Mouse (Mus musculus) midbrain, embryonic 15.5 days (tissue): ENCODE measurements around the gene Lrrc71. TPM values are rescaled to one million over a fixed set of nuclear protein-coding genes. Genes with fewer than 3 reads are reported as not detected.

Experiments
- ATAC-seq: fragments of 200-750 bp; cut with Nextera tagmentation; replicated peaks from 2 replicates; pipeline ENCODE4 v1.8.0; 2017; ENCODE audit warnings: moderate TSS enrichment
- H3K27ac ChIP-seq: fragments of 300-500 bp; sonication (generic); 2 replicates; pipeline ENCODE4 v1.5.1; 2015; ENCODE audit warnings: mild to moderate bottlenecking, inconsistent platforms
- H3K27me3 ChIP-seq: fragments of 300-500 bp; sonication (generic); replicated peaks from 2 replicates; pipeline ENCODE4 v1.6.1; 2015; ENCODE audit warnings: inconsistent platforms
- H3K36me3 ChIP-seq: fragments of 300-500 bp; sonication (generic); replicated peaks from 2 replicates; pipeline ENCODE4 v1.6.1; 2015; ENCODE audit warnings: inconsistent platforms
- H3K4me1 ChIP-seq: fragments of 300-500 bp; sonication (generic); 2 replicates; pipeline ENCODE4 v1.6.1; 2015; ENCODE audit warnings: inconsistent platforms
- H3K4me2 ChIP-seq: fragments of 300-500 bp; sonication (generic); 2 replicates; pipeline ENCODE4 v1.6.1; 2015; ENCODE audit warnings: inconsistent platforms, mild to moderate bottlenecking, moderate library complexity
- H3K4me3 ChIP-seq: fragments of 300-500 bp; sonication (generic); 2 replicates; pipeline ENCODE4 v1.5.1; 2015; ENCODE audit warnings: mild to moderate bottlenecking, inconsistent platforms
- H3K9ac ChIP-seq: fragments of 300-500 bp; sonication (generic); 2 replicates; pipeline ENCODE4 v1.6.1; 2015; ENCODE audit warnings: mild to moderate bottlenecking, inconsistent platforms
- H3K9me3 ChIP-seq: fragments of 300-500 bp; sonication (generic); 2 replicates; pipeline ENCODE4 v1.6.1; 2016; ENCODE audit warnings: inconsistent platforms
- WGBS: fragments of 180-500 bp; shearing (Covaris S2); methylation state at CpG from one replicate; pipeline ENCODE4 v1.1.7; 2015; ENCODE audit warnings: mixed read lengths; 5-methylcytosine and 5-hydroxymethylcytosine counted together
- polyA plus RNA-seq: library from polyadenylated mRNA; unstranded; fragments of >200 nt; fragmentation: Nextera tagmentation; extraction: Ambion mirVana; gene quantifications from 2 replicates; pipeline ENCODE4 v1.2.1, GENCODE M21; 2015

Gene Lrrc71
- polyA plus RNA-seq, 1 experiment from 2014 or later: 0.89 TPM

DNA sequence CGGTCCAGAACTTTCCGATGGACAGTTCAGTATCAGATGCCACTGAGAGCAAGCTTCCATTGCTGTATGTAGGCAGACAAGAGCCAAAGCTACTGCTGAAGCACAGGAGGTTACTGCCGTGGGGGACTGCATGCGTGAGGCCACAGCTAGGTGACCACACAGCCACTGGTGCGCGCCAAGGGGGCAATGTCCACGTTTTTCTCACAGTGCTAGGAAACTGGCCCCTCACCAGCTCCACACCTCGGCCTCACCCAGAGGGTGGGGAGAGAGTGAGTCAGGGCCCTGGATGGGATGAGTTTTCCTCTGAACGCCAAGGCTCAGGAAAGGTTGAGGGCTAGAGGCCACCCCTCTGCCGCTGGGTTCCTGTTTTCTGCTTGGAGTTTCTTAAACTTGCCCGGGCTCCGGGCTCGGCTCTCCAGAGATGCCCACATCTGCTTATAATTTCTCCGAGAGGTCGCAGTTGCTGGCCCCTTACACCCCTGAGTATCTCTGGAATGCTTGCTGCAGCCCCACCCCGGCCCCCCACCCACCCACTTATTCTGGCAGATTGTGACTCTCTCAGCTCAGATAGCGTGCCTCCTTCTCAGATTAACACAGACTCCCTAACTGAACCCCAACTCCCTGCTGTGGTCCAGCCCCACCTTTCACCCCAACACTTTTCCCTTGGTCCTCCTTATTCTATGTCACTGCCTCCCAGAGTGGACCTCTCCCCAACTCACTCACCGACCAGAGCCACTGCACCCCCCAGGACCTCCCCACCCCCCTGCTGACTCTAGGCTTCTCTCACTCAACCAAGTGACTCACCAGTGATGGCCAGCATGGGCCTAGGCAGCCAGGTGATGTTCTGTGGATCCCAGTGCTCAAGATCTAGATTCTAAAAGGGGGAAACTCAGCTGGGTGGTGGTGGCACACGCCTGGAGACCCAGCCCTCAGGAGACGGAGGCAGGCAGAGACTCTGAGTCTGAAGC is 13.3 kb upstream of the Lrrc71 start:
- Histone ChIP-seq H3K4me2 (no peak overlapping the region), H3K36me3 (no peaks in the 10 kb centered on the region), H3K27ac (no peak overlapping the region), H3K9ac (no peak overlapping the region), H3K27me3 (peaks cover 15% of the 10 kb centered on the region), H3K4me3 (no peak overlapping the region), H3K9me3 (no peaks in the 10 kb centered on the region), H3K4me1 (no peaks in the 10 kb centered on the region)
- 77% methylated on average over 20 of the region's 20 CpGs for WGBS
- no peak for ATAC-seq

DNA sequence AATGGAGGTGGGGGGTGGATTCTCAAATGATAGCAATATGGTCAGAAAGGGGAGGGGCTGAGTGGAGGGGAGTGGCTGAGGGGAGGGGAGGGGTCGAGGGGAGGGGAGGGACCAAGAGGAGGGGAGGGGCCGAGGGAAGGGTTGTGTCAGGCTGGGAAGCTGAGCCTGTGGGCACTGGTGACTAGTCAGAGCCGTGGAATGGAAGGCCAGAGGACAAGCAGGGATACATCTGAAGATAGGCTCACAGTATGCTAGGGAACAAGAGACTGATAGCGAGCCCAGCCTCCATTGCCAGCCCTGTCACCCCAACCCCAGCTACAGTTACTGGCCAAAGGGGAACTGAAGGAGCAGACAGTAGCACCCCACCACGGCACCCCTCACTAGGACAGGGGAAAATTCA is 10.2 kb upstream of the Lrrc71 start:
- no peak overlapping the region for H3K27ac ChIP-seq
- H3K4me1 ChIP-seq: peaks cover 3% of the 10 kb centered on the region; the same call in 1 of the 2 replicates
- H3K4me2 ChIP-seq: no peak overlapping the region
- WGBS: 40% methylated on average over 5 of the region's 5 CpGs
- no peak for ATAC-seq
- H3K36me3 ChIP-seq: no peaks in the 10 kb centered on the region
- no peaks in the 10 kb centered on the region for H3K9me3 ChIP-seq
- H3K9ac ChIP-seq: no peak overlapping the region
- peaks cover 7% of the 10 kb centered on the region for H3K27me3 ChIP-seq
- no peak overlapping the region for H3K4me3 ChIP-seq

- Histone ChIP-seq H3K36me3 (no peaks in the 10 kb centered on the region), H3K4me2 (peak overlapping the region; percentile 54), H3K27ac (no peak overlapping the region), H3K4me1 (peaks cover 3% of the 10 kb centered on the region; the same call in 1 of the 2 replicates), H3K9me3 (no peaks in the 10 kb centered on the region), H3K9ac (0 out of 2 replicates have a peak overlapping the region, but pooled peaks have one; percentile 17), H3K4me3 (peak overlapping the region; percentile 29; the same call in 1 of the 2 replicates), H3K27me3 (peaks cover 7% of the 10 kb centered on the region)
- WGBS: 46% methylated on average over 20 of the region's 20 CpGs
- peak; percentile 55 for ATAC-seq
Measured at GRCm38 (mm10) chr3:87756488-87756887, 8.1 kb upstream of the Lrrc71 start.

GRCm38 (mm10) chr3:87755964-87756363 is 7.5 kb upstream of the Lrrc71 start:
- peak; percentile 91 for ATAC-seq
- Histone ChIP-seq H3K4me2 (peak overlapping the region; percentile 54), H3K4me1 (peaks cover 3% of the 10 kb centered on the region; the same call in 1 of the 2 replicates), H3K4me3 (peak overlapping the region; percentile 29), H3K9ac (peak overlapping the region; percentile 17; the same call in 1 of the 2 replicates), H3K27me3 (peaks cover 7% of the 10 kb centered on the region), H3K9me3 (no peaks in the 10 kb centered on the region), H3K27ac (no peak overlapping the region), H3K36me3 (no peaks in the 10 kb centered on the region)
- WGBS: 4% methylated on average over 24 of the region's 24 CpGs

DNA sequence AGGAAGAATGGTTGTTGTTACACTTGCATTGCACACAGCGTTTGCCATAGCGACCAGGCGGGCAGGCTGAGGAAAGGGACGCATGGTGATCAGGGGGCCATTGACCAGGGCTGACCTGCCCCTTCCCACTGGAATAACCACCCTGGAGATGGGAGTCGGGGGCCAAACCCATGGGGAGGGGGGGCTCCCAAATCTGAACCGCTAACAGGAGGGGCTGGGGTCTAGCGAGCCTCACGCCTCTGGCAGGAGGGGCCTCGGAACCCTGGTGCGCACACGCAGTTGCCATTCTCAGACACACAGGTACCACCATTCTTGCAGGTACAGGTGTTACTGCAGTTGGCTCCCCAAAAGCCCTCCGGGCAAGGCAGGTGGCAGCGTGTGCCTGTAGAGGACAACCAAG is 5.4 kb upstream of the Lrrc71 start:
- Histone ChIP-seq H3K9ac (no peak overlapping the region), H3K9me3 (no peaks in the 10 kb centered on the region), H3K4me3 (no peak overlapping the region), H3K36me3 (no peaks in the 10 kb centered on the region), H3K27me3 (peaks cover 7% of the 10 kb centered on the region), H3K4me2 (no peak overlapping the region), H3K4me1 (peaks cover 3% of the 10 kb centered on the region; the same call in 1 of the 2 replicates), H3K27ac (no peak overlapping the region)
- 82% methylated on average over 13 of the region's 13 CpGs for WGBS
- no peak for ATAC-seq

- no peak overlapping the region for H3K27ac ChIP-seq
- H3K4me3 ChIP-seq: no peak overlapping the region
- H3K4me2 ChIP-seq: no peak overlapping the region
- no peaks in the 10 kb centered on the region for H3K9me3 ChIP-seq
- no peak overlapping the region for H3K9ac ChIP-seq
- H3K36me3 ChIP-seq: no peaks in the 10 kb centered on the region
- 85% methylated on average over 3 of the region's 3 CpGs for WGBS
- peaks cover 6% of the 10 kb centered on the region; the same call in 1 of the 2 replicates for H3K4me1 ChIP-seq
- ATAC-seq: no peak
- H3K27me3 ChIP-seq: peaks cover 4% of the 10 kb centered on the region
Measured at GRCm38 (mm10) chr3:87752567-87752966, 4.1 kb upstream of the Lrrc71 start.

DNA sequence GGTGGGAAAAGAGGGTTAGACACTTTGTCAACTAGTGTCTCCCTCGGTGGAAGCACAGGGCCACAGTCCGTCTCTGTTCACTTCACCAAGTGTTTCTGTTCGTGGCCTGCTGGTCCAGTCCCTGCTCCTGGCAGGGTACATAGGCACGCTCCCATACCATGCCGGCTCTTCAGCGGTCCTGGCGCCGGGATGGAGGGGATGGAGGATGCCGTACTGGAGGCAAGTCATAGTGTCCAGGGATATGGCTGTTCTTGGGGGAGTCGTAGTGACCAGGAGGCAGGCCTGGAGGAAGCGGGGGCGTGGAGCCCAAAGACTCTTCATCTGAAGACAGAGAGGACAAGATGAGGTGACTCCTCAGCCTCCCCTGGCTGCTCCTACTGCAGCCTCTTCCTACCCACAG is 1.6 kb upstream of the Lrrc71 start:
- Histone ChIP-seq H3K4me1 (peaks cover 8% of the 10 kb centered on the region), H3K9ac (no peak overlapping the region), H3K4me3 (no peak overlapping the region), H3K27me3 (no peaks in the 10 kb centered on the region), H3K9me3 (no peaks in the 10 kb centered on the region), H3K36me3 (no peaks in the 10 kb centered on the region), H3K27ac (no peak overlapping the region), H3K4me2 (no peak overlapping the region)
- 87% methylated on average over 12 of the region's 12 CpGs for WGBS
- no peak for ATAC-seq

DNA sequence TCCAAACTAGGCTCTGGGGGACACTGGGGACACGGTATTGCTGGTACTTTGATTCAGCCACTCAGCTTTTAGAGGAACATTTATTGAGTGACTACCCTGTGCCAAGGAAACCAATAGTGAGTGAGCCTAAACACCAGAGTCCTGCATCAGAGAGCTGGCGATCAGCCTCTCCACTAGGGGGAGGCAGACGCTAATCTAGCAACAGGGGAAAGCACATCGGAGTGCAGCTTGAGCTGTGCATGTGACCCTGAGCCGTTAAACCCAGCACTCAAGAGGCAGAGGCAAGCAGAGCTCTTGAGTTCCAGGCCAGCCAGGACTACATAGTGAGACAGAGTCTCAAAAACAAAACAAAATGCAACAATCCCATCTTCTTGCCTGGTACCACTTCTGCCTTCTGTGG is 611 bp upstream of the Lrrc71 start:
- H3K9me3 ChIP-seq: no peaks in the 10 kb centered on the region
- H3K4me2 ChIP-seq: no peak overlapping the region
- H3K9ac ChIP-seq: no peak overlapping the region
- H3K27me3 ChIP-seq: no peaks in the 10 kb centered on the region
- peaks cover 9% of the 10 kb centered on the region for H3K4me1 ChIP-seq
- no peak overlapping the region for H3K27ac ChIP-seq
- 13% methylated on average over 5 of the region's 5 CpGs for WGBS
- no peaks in the 10 kb centered on the region for H3K36me3 ChIP-seq
- H3K4me3 ChIP-seq: no peak overlapping the region
- ATAC-seq: no peak

- Histone ChIP-seq H3K27ac (no peak overlapping the region), H3K36me3 (no peaks in the 10 kb centered on the region), H3K4me3 (no peak overlapping the region), H3K9ac (no peak overlapping the region), H3K4me2 (peak overlapping the region; percentile 32), H3K4me1 (peaks cover 9% of the 10 kb centered on the region), H3K27me3 (no peaks in the 10 kb centered on the region), H3K9me3 (no peaks in the 10 kb centered on the region)
- ATAC-seq: peak; percentile 48; the same call in 1 of the 2 replicates
- 29% methylated on average over 18 of the region's 18 CpGs for WGBS
Measured at GRCm38 (mm10) chr3:87745036-87745659, 3.3 kb downstream of the Lrrc71 start.

DNA sequence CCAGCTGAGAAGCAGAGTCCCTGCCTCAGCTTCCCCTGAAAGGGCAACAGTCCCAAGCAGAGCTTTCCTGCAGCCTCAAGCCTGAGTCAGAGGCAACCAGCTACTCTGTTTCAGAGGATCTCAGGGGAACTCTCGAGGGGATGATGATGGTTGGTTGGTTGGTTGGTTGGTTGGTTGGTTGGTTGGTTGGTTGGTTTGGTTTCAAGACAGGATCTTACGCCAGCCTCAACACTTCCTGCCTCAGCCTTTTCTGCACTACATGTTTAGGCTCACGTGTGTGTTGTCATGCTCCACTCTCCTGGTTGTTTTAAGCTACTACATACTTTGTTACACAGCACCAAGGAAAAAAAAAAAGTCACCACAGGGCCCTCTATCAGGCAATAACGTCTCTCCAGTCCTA is 4.5 kb downstream of the Lrrc71 start:
- Histone ChIP-seq H3K4me3 (no peak overlapping the region), H3K4me2 (no peak overlapping the region), H3K36me3 (no peaks in the 10 kb centered on the region), H3K27me3 (no peaks in the 10 kb centered on the region), H3K9me3 (no peaks in the 10 kb centered on the region), H3K27ac (no peak overlapping the region), H3K4me1 (peaks cover 9% of the 10 kb centered on the region), H3K9ac (no peak overlapping the region)
- no peak for ATAC-seq
- 84% methylated on average over 4 of the region's 4 CpGs for WGBS

DNA sequence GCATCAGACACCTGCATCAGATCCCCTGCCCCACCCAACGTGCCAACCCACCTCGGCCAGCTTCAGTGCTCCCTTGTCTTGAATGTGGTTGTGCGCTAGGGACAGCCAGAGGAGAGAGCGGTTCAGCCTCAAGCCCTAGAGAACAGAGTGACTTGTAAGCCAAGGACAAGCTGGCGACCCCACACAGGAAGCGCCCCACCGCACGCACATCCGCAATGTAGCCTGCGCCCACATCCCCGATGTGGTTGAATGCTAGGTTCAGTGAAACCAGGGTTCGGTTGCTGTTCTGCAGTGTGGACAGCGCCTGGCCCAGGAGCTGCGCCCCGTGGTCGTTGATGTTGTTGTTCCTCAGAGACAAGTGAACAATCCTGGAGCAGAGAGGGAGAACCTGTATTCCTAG is 5.7 kb downstream of the Lrrc71 start:
- no peak for ATAC-seq
- Histone ChIP-seq H3K9ac (no peak overlapping the region), H3K4me1 (peaks cover 6% of the 10 kb centered on the region), H3K9me3 (no peaks in the 10 kb centered on the region), H3K36me3 (0 out of 2 replicates have a peak, but pooled peaks cover 6% of the 10 kb centered on the region), H3K27me3 (no peaks in the 10 kb centered on the region), H3K4me2 (no peak overlapping the region), H3K4me3 (no peak overlapping the region), H3K27ac (no peak overlapping the region)
- WGBS: 92% methylated on average over 16 of the region's 16 CpGs

DNA sequence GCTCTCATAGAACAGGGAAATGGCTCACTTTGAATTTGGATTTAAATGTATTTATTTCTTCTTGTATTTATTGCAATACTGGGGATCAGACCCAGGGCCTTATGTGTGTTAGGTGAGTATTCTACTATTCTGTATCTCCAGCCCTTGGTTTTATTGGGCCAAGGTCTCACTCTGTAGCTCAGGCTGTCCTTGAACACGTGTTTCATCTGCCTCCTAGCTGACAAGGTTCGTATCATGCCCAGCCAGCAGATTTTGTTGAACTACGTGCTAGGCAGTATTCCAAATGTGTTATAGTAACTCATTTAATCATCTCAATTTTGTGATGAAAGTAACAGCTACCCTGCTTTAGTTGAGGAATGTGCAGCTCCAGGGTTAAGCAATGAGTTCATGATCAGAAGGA is 6.4 kb downstream of the Lrrc71 start:
- H3K4me3 ChIP-seq: no peak overlapping the region
- H3K27me3 ChIP-seq: no peaks in the 10 kb centered on the region
- 0 out of 2 replicates have a peak, but pooled peaks cover 10% of the 10 kb centered on the region for H3K36me3 ChIP-seq
- H3K27ac ChIP-seq: no peak overlapping the region
- no peak overlapping the region for H3K4me2 ChIP-seq
- no peak for ATAC-seq
- H3K4me1 ChIP-seq: peaks cover 6% of the 10 kb centered on the region
- 84% methylated on average over 3 of the region's 3 CpGs for WGBS
- no peak overlapping the region for H3K9ac ChIP-seq
- no peaks in the 10 kb centered on the region for H3K9me3 ChIP-seq
